Mouse (Mus musculus) ES-Bruce4 (cell line): ENCODE data around the gene Dock6. TPM values are rescaled to one million over a fixed set of nuclear protein-coding genes. Genes with fewer than 3 reads are reported as not detected.

Experiments used
- H3K27ac ChIP-seq: 2 replicates; pipeline ENCODE4 v1.5.1; 2012; ENCODE audit warnings: low read length, inconsistent platforms; ENCODE audit not compliant: insufficient read depth
- H3K27me3 ChIP-seq: 2 replicates; pipeline ENCODE4 v1.6.1; 2012; ENCODE audit warnings: mild to moderate bottlenecking, low read length, inconsistent platforms; ENCODE audit not compliant: control insufficient read depth, poor library complexity, insufficient read depth, severe bottlenecking
- H3K36me3 ChIP-seq: 2 replicates; pipeline ENCODE4 v1.6.1; 2012; ENCODE audit warnings: inconsistent platforms, mild to moderate bottlenecking, low read length, moderate library complexity; ENCODE audit not compliant: control insufficient read depth, poor library complexity, insufficient read depth, severe bottlenecking
- H3K4me1 ChIP-seq: one replicate; pipeline ENCODE4 v1.8.1; 2011; ENCODE audit warnings: low read length; ENCODE audit not compliant: control insufficient read depth, insufficient read depth
- H3K4me3 ChIP-seq: 2 replicates; pipeline ENCODE4 v1.5.1; 2011; ENCODE audit warnings: low read depth, mild to moderate bottlenecking, low read length
- H3K9ac ChIP-seq: 2 replicates; pipeline ENCODE4 v1.6.1; 2012; ENCODE audit warnings: low read depth, mild to moderate bottlenecking, inconsistent platforms; ENCODE audit not compliant: poor library complexity, severe bottlenecking
- H3K9me3 ChIP-seq: replicated peaks from 2 replicates; pipeline ENCODE4 v1.6.1; 2012; ENCODE audit warnings: mild to moderate bottlenecking, low read length, inconsistent platforms; ENCODE audit not compliant: control insufficient read depth, poor library complexity, insufficient read depth, severe bottlenecking
- CTCF ChIP-seq: IDR thresholded peaks from one replicate; pipeline ENCODE4 v1.8.1; 2011; ENCODE audit warnings: low read depth, low read length
- EP300 ChIP-seq: IDR thresholded peaks from 2 replicates; pipeline ENCODE4 v1.6.1; 2011; ENCODE audit warnings: low read depth, low read length; ENCODE audit not compliant: insufficient read depth
- POLR2A ChIP-seq: IDR thresholded peaks from one replicate; pipeline ENCODE4 v1.8.1; 2011; ENCODE audit warnings: low read length; ENCODE audit not compliant: insufficient read depth
- polyA plus RNA-seq: library from polyadenylated mRNA; stranded (reverse); fragments of >200 nt; gene quantifications from 2 replicates; pipeline ENCODE4 v1.2.4, GENCODE M21; 2011; ENCODE audit warnings: low read depth; ENCODE audit not compliant: missing spikeins, insufficient read depth, insufficient read length

Dock6 gene
- polyA plus RNA-seq, 1 experiment, result 74.9 TPM

DNA sequence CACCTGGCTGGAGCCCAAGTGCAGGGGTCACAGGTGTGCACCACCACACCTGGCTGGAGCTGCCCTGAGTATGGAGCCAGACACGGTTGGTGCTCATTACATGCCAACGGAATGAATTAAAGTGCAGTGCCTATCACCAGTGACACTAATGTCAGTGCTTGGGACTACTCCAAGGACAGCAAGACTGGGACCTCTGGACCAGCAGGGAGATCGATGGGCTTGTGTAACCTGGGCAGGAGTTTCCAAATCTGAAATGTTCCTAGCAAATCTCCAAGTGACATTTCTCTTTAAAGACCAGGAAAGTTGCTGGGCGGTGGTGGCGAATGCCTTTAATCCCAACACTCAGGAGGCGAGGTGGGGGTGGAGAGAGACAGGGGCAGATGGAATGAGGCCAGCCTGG is 29.7 kb downstream of the Dock6 start:
- Histone ChIP-seq H3K36me3 (peaks cover 18% of the 10 kb centered on the region), H3K9ac (no peak overlapping the region)
- TF ChIP-seq EP300 (no peak), POLR2A (no peak), CTCF (no peak)

GRCm38 (mm10) chr9:21820183-21820582 is 32.3 kb downstream of the Dock6 start:
- no peak for TF ChIP-seq EP300
- H3K9ac ChIP-seq, result no peak overlapping the region
- H3K4me3 ChIP-seq, result no peak overlapping the region
- peaks cover 30% of the 10 kb centered on the region for H3K36me3 ChIP-seq
- H3K9me3 ChIP-seq, result no peaks in the 10 kb centered on the region
- H3K4me1 ChIP-seq, result peaks cover 2% of the 10 kb centered on the region
- no peaks in the 10 kb centered on the region for H3K27me3 ChIP-seq
- H3K27ac ChIP-seq, result no peak overlapping the region

More for the DNA sequence above, 29.7 kb downstream of the Dock6 start:
- Histone ChIP-seq H3K27me3 (no peaks in the 10 kb centered on the region), H3K9me3 (no peaks in the 10 kb centered on the region), H3K4me1 (peaks cover 2% of the 10 kb centered on the region), H3K27ac (no peak overlapping the region), H3K4me3 (no peak overlapping the region)

GRCm38 (mm10) chr9:21819181-21819729 is 33.2 kb downstream of the Dock6 start:
- no peak overlapping the region for H3K27ac ChIP-seq
- H3K9me3 ChIP-seq, result no peaks in the 10 kb centered on the region
- peaks cover 36% of the 10 kb centered on the region for H3K36me3 ChIP-seq
- TF ChIP-seq CTCF, result no peak
- no peak for TF ChIP-seq POLR2A
- no peak for TF ChIP-seq EP300
- no peak overlapping the region for H3K4me3 ChIP-seq
- H3K9ac ChIP-seq, result no peak overlapping the region
- peaks cover 2% of the 10 kb centered on the region for H3K4me1 ChIP-seq
- no peaks in the 10 kb centered on the region for H3K27me3 ChIP-seq

DNA sequence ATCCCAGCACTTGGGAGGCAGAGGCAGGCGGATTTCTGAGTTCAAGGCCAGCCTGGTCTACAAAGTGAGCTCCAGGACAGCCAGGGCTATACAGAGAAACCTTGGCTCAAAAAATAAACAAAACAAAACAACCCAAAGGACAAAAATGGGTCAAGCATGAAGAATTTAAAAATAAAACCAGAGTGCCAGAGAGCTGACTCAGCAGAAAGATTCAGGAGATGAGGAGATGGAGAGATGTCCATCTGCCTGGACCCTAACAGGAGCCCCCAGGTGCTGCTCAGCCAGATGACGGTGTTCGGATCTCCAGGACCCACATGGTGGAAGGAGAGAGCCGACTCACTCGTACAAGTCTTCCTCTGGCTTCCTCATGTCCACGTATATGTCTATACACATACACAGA is 33.9 kb downstream of the Dock6 start:
- Histone ChIP-seq H3K36me3 (peaks cover 38% of the 10 kb centered on the region), H3K4me1 (no peaks in the 10 kb centered on the region), H3K27me3 (no peaks in the 10 kb centered on the region), H3K27ac (no peak overlapping the region), H3K9ac (no peak overlapping the region), H3K9me3 (no peaks in the 10 kb centered on the region), H3K4me3 (no peak overlapping the region)
- TF ChIP-seq EP300 (no peak), POLR2A (no peak), CTCF (no peak)

DNA sequence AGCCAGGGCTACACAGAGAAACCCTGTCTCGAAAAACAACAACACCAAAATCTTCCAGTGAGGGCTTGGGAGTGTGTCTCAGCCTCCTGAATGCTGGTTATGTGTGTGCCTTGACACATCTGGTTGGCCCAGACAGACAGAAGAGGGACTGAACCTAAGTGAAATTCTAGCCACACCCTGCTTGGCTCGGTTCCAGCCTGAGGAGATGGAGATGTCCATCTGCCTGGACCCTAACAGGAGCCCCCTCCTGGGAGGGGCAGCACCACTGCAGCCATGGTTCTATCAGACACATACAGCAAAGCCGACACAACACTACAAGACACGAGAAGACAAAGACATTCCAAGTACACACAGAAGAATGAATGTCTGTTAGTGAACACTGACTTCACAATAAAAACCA is 34.3 kb downstream of the Dock6 start:
- H3K27me3 ChIP-seq, result no peaks in the 10 kb centered on the region
- peaks cover 42% of the 10 kb centered on the region for H3K36me3 ChIP-seq
- H3K4me1 ChIP-seq, result no peaks in the 10 kb centered on the region
- no peak overlapping the region for H3K4me3 ChIP-seq
- TF ChIP-seq EP300, result no peak
- no peak for TF ChIP-seq POLR2A
- TF ChIP-seq CTCF, result no peak
- no peak overlapping the region for H3K9ac ChIP-seq
- no peak overlapping the region for H3K27ac ChIP-seq
- no peaks in the 10 kb centered on the region for H3K9me3 ChIP-seq

GRCm38 (mm10) chr9:21816716-21817305 is 35.6 kb downstream of the Dock6 start:
- Histone ChIP-seq H3K27me3 (no peaks in the 10 kb centered on the region), H3K4me3 (no peak overlapping the region), H3K4me1 (no peaks in the 10 kb centered on the region), H3K9ac (no peak overlapping the region), H3K9me3 (no peaks in the 10 kb centered on the region), H3K27ac (no peak overlapping the region), H3K36me3 (peaks cover 43% of the 10 kb centered on the region)
- no peak for TF ChIP-seq EP300
- TF ChIP-seq CTCF, result no peak
- no peak for TF ChIP-seq POLR2A
